Mouse (Mus musculus) bone marrow macrophage, adult 2 months (primary cell): ENCODE results near the gene Dbx1. TPM values are rescaled to one million over a fixed set of nuclear protein-coding genes. Genes with fewer than 3 reads are reported as not detected.

Experiments used
- H3K27ac ChIP-seq: 2 replicates; pipeline ENCODE4 v1.5.1; 2012; ENCODE audit warnings: low read depth, low read length; ENCODE audit not compliant: insufficient read depth
- H3K4me1 ChIP-seq: 2 replicates; pipeline ENCODE4 v1.6.1; 2012; ENCODE audit warnings: low read length; ENCODE audit not compliant: control insufficient read depth, insufficient read depth
- H3K4me3 ChIP-seq: 2 replicates; pipeline ENCODE4 v1.5.1; 2012; ENCODE audit warnings: mild to moderate bottlenecking, low read length, moderate library complexity; ENCODE audit not compliant: insufficient read depth
- CTCF ChIP-seq: IDR thresholded peaks from 2 replicates; pipeline ENCODE4 v1.5.1; 2012; ENCODE audit warnings: low read depth, mild to moderate bottlenecking, low read length, moderate library complexity
- POLR2A ChIP-seq: IDR thresholded peaks from 2 replicates; pipeline ENCODE4 v1.6.1; 2012; ENCODE audit warnings: mild to moderate bottlenecking, low read depth, low read length, borderline replicate concordance
- polyA plus RNA-seq: library from polyadenylated mRNA; stranded (reverse); fragments of >200 nt; gene quantifications from 2 replicates; pipeline ENCODE4 v1.2.4, GENCODE M21; 2012; ENCODE audit not compliant: missing spikeins, insufficient read depth, insufficient read length

The Dbx1 gene
- polyA plus RNA-seq: not detected in 2 replicates

DNA sequence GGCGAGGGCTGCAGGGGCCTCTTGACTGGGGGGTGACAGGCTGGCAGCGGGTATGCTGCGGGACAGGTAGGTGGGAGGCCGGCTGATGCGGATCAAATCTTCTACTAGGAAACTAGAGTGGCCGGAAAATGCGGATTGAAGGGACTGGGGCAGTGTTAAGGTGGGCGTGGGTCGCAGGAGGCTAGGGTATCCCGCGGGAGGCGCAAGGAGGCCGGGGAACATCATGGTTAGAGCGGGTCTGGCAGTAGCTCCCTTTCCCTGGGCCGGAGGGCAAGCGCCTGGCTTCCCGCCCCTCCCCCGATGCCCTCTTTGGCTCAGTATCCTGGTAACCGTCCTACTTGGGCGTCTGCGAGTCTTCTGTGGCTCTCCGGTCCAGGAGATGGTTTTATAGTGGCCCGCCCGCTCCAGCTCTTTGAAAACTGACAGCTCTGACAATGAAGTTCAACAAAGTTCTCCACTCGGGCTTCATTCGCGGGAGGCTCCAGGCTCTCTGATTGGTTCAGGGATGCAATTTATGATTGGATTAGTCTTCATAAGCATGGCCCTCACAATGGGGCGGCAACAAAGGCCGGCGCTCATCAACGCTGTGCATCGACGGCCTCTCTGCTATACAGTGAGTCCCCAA, at the start of gene Dbx1:
Dbx1 (minus strand) TSS at position 359 of the 625 bp plus-strand sequence.
- no peaks in the 10 kb centered on the region for H3K4me1 ChIP-seq
- H3K4me3 ChIP-seq: no peak within 1 kb of the TSS
- no peak within 1 kb of the TSS for H3K27ac ChIP-seq
- no peak for TF ChIP-seq POLR2A
- no peak for TF ChIP-seq CTCF

DNA sequence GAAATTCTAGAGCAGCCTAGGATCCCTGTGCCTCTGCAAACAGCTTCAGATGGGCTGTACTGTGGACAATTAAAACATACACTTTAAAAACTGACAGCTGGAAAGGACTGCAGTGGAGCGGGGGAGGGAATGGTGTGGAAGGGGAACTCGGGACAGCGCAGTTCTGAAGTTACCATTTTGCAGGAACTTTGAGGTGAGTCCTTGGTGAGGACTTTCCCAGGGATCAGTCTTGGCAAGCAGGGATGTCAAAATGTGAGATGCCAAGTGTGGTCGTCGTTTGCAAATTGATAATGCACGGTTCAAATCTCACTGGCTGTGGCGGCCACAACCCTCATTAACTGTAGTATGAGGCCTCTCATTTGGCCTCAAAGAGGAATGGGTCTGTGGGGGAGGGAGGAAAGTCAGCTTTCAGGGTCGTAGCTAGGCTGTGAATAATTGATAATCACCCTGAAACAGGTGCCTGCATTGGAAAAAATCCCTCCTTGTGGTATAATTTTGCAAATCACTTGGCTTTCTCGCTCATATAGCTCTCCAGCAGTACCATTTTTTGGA, 42.3 kb upstream of the Dbx1 start:
- no peak for TF ChIP-seq POLR2A
- no peak for TF ChIP-seq CTCF
- Histone ChIP-seq H3K27ac (no peak overlapping the region), H3K4me3 (no peak overlapping the region), H3K4me1 (no peaks in the 10 kb centered on the region)

DNA sequence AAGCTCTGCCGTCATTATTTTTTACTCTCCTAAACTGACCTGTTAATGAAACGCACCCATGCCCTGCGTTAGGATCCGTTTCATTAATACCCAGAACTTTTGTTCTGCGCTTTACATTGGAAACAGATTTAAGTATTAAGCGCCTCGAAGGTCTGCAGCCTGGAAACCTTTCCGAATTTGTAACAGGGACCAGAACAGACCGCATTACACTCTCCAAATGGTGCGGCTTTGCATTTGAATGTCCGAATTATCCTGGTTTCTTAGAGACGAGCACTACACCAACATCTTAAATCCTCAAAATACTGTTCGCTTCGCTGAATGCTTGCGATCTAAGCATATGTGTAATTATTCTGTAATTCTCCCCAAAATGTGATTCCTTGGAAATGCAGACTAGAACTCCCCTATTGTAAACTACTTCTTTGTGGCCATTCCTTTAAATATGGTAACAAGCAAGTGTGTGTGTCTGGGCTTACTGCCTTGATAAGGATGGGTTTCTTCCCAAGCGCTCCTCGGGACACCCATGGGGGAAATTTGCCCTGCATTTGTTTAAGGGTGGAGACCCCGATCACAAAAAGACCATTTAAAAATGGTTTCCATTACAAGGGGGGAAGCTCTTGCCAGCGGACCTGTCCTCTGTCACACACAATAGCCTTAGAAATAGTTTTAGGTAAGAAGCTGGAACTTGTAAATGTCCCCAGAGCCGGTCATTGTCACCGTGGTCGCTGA, 41.6 kb upstream of the Dbx1 start:
- Histone ChIP-seq H3K4me1 (no peaks in the 10 kb centered on the region), H3K4me3 (no peak overlapping the region), H3K27ac (no peak overlapping the region)
- TF ChIP-seq POLR2A: no peak
- TF ChIP-seq CTCF: no peak

DNA sequence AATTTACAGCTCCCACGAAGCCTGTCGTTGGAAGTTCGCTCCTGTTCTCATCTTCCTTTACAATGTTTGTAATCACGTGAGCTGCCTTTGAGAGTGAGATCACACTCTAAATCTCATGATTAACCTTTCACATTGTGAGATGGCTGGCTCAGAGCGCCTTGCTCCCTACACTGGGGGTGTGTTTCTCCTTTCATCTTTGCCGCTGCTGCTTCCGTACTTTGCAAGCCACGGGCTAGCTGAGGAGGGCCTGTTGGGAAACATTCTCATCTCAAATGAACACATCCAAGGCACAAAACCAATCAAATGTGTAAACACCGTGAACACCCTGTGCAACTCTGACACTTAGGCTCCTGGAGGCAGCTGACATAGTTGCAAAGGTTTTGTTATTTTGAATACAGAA, 40.5 kb upstream of the Dbx1 start:
- no peak overlapping the region for H3K27ac ChIP-seq
- TF ChIP-seq POLR2A (no peak), CTCF (no peak)
- no peak overlapping the region for H3K4me3 ChIP-seq
- H3K4me1 ChIP-seq: no peaks in the 10 kb centered on the region

DNA sequence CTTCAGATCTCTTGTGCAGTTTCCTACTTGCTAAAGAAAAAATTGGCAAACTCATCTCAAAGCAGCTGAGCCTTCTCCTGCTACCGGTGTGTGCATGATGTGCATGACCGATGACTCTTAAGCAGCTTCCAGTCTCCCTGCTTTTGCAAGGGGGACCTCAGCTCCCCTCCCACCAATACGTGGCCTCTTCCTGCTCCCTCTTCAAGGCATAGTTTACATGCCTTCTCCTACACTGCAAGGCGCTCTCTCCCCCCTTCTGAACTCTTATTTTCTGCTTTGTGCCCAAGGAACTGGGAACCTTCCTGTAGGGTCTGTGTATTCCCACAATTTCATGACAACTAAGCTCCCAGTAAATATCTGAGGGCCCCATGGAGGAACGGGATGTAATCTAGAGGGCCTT, 40.0 kb upstream of the Dbx1 start:
- Histone ChIP-seq H3K4me3 (no peak overlapping the region), H3K27ac (no peak overlapping the region), H3K4me1 (no peaks in the 10 kb centered on the region)
- TF ChIP-seq POLR2A: no peak
- no peak for TF ChIP-seq CTCF

DNA sequence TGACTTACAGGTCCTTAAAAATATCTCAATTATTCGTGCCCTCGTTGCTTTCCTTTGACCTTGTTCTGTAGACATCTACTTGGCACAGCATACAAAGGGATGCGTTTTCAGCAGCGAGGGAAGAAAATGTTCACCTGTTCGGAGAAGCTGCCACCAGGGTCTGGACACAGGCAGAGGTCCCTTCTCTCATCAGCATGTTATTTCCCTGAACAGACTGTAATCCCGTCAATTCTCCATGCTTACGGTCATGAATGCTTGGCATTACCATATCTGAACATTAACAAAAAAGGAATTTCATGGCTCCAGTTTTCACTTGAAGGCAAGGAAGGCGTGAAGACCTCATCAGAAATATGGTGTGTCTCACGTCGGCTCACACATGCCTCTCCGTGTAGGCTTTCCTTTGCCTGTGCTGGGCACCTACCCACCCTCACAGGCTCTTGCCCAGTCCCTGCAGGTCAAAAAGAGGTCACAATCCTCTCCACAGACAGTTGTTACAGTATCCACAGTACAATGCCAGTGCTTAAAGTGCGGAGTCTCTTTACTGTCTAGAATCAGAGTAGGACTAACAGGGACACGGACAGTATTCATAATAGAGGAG, 31.7 kb upstream of the Dbx1 start:
- no peak for TF ChIP-seq CTCF
- no peak for TF ChIP-seq POLR2A

DNA sequence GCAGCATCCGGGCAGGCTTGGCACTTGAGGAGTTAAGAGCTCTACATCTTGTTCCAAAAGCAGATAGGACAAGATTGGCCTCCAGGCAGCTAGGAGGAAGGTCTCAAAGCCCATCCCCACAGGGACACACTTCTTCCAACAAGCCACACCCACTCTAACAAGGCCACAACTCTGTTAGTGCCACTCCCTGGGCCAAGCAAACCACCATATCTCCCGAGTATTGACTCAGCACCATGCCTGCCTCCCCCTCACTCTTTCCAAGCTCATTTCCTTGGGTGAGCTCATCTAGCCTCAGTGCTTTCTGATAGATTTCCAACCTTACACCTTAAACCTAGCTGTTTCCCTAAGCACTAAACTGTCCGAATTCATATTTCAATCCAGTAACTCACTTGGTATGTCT, 26.9 kb upstream of the Dbx1 start:
- peaks cover 5% of the 10 kb centered on the region; the same call in 1 of the 2 replicates for H3K4me1 ChIP-seq
- no peak overlapping the region for H3K27ac ChIP-seq
- TF ChIP-seq POLR2A: no peak
- no peak for TF ChIP-seq CTCF
- H3K4me3 ChIP-seq: no peak overlapping the region

More for the DNA sequence above, 31.7 kb upstream of the Dbx1 start:
- Histone ChIP-seq H3K27ac (no peak overlapping the region), H3K4me3 (no peak overlapping the region), H3K4me1 (peaks cover 5% of the 10 kb centered on the region; the same call in 1 of the 2 replicates)

DNA sequence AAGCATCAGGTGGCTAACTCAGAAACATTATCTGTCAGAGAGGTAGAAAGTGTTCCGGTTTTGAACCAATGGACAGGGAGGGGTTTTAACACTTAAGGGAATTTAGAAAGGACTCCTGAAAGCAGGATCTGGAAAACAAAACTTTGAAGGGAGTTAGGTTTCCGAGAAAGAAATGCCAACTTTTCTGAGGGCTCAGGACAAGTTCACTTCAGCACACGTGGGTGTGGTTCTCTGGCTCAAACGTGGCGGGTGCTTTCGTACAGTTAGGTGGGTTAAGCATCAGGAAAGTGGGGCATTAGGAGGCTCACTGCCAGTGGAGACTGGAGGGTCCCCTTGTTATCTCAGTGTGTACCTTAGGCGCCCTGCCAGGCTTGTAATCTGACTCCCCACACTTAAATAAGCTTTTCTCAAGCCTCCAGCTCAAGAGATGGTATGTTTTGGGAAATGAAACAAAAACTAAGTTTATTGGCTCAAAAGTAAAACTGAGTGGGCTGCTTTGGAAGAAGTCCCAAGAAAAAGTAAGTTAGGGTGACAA, 25.9 kb upstream of the Dbx1 start:
- peaks cover 5% of the 10 kb centered on the region; the same call in 1 of the 2 replicates for H3K4me1 ChIP-seq
- no peak for TF ChIP-seq POLR2A
- no peak for TF ChIP-seq CTCF
- H3K27ac ChIP-seq: no peak overlapping the region
- H3K4me3 ChIP-seq: no peak overlapping the region

DNA sequence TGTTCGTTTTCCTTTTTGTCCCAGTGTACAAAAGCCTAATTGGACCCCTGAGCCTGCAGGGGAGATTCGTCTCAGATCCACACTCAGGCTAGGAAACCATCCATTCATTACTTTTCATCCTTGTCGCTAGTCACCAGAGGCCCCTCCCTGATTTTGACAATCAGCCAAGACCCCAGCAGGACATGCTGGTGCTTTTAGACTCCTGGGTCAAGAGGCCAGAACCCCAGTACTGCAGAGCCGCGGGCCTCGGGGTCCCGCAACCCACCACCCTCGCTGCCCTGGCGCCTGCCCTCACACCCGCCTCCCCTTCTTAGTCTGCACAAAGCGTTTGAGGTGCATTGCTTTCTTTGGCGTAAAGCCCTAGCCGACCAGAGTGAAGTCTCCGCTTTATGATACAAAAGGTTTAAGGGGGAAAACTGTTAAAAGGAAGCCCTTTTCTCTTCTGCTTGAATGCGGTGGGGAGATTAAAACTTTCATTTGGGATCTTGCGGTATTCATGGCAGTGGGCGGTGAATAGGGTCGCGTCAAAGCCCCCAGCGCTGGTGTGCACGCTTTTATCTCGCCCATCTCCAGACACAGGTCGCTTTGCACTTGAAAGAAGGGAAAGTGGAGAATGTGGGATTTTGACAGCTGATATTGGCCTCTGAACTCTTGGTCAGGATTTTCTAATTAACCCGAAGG, 25.3 kb upstream of the Dbx1 start:
- H3K4me1 ChIP-seq: peaks cover 5% of the 10 kb centered on the region; the same call in 1 of the 2 replicates
- TF ChIP-seq CTCF: no peak
- no peak for TF ChIP-seq POLR2A
- no peak overlapping the region for H3K27ac ChIP-seq
- no peak overlapping the region for H3K4me3 ChIP-seq
